Mouse (Mus musculus): ENCODE measurements around the gene Hist2h2bb. TPM values are rescaled to one million over a fixed set of nuclear protein-coding genes. Genes with fewer than 3 reads are reported as not detected.
"Not testable (repeated sequence)": the region's sequence is repeated elsewhere in the genome, so short reads cannot be mapped to it uniquely, and the experiment has no call there.

Gene Hist2h2bb
- polyA plus RNA-seq, 1 experiment from 2014 or later = 13.9 TPM

- not testable (repeated sequence) for H3K9me3 ChIP-seq
These were observed 675 bp upstream of the Hist2h2bb start for GRCm38 (mm10) chr3:96268776-96269378.

GRCm38 (mm10) chr3:96273591-96274465 lies 4.3 kb downstream of the Hist2h2bb start:
- Histone ChIP-seq H3K9ac (no peak overlapping the region), H3K9me3 (no peaks in the 10 kb centered on the region), H3K4me2 (no peak overlapping the region), H3K4me1 (peaks cover 14% of the 10 kb centered on the region), H3K27ac (no peak overlapping the region), H3K4me3 (no peak overlapping the region), H3K27me3 (no peaks in the 10 kb centered on the region), H3K36me3 (no peaks in the 10 kb centered on the region)
- ATAC-seq (ENCODE audit: insufficient number of reproducible peaks, insufficient read depth, low FRiP score, low TSS enrichment, low read depth) = no peak
- 90% methylated on average over 17 of the region's 17 CpGs for WGBS

More at GRCm38 (mm10) chr3:96268776-96269378, 675 bp upstream of the Hist2h2bb start:
- H3K27ac ChIP-seq = peak overlapping the region; percentile 97
- peak overlapping the region; percentile 83 for H3K9ac ChIP-seq
- H3K27me3 ChIP-seq, H3K36me3 ChIP-seq: not testable (repeated sequence)
- ATAC-seq (ENCODE audit: insufficient number of reproducible peaks, insufficient read depth, low FRiP score, low TSS enrichment, low read depth) = peak; percentile 8; the same call in 1 of the 2 replicates
- 0% methylated on average over 20 of the region's 44 CpGs for WGBS
- peaks cover 31% of the 10 kb centered on the region for H3K4me1 ChIP-seq
- peak overlapping the region; percentile 57 for H3K4me3 ChIP-seq
- H3K4me2 ChIP-seq = peak overlapping the region; percentile 87

- Histone ChIP-seq H3K27me3 (peaks cover 6% of the 10 kb centered on the region; the same call in 1 of the 2 replicates), H3K27ac (peak overlapping the region; percentile 92), H3K9me3 (no peaks in the 10 kb centered on the region), H3K9ac (peak overlapping the region; percentile 73), H3K36me3 (no peaks in the 10 kb centered on the region), H3K4me3 (peak overlapping the region; percentile 52), H3K4me2 (peak overlapping the region; percentile 89), H3K4me1 (peaks cover 10% of the 10 kb centered on the region)
- whole genome bisulfite sequencing = 12% methylated on average over 8 of the region's 8 CpGs
- no peak for ATAC-seq (ENCODE audit: insufficient number of reproducible peaks, insufficient read depth, low FRiP score, low TSS enrichment, low read depth)
These were observed 7.9 kb downstream of the Hist2h2bb start for GRCm38 (mm10) chr3:96277428-96277799.

DNA sequence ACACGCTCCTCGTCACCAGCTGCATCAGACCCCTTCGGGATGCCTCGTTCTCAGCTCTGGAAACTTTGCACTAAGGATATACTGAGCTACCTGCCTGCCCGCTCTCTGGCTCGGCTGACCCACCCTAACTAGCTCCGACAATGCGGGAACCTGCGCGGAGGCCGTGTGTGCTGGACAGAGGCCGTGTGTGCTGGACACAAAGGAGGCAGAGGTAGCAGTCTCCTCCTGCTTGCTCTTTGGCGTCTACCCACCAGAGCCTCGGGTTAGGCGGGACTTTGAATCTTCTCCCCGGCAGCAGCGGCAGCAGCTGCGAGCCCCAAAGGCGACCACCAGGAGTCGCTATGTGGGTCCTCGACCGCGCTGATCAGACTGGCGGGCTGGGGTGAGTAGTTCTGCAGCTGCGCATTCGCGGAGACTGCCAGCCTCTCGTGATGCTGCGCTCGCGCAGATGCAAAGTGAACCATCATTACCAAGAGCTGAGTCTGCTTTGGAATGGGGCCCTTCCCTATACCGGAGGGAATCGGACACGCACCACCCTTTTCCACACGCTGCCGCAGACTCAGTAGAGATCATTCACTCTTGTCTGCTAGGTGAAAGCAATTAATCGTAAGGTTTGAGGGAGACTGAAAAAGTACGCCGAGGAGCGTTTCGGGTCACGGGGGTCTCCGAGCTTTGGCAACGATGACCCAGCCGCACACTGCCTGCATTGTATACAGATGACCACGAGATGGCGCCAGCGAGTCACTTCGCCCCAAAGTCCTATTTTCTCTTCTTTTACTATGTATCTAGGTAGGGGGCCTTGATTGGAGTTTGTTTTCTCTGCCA lies 8.5 kb downstream of the Hist2h2bb start:
- ATAC-seq (ENCODE audit: insufficient number of reproducible peaks, insufficient read depth, low FRiP score, low TSS enrichment, low read depth) = peak; percentile 89
- H3K27ac ChIP-seq = peak overlapping the region; percentile 92
- peaks cover 10% of the 10 kb centered on the region for H3K4me1 ChIP-seq
- peaks cover 12% of the 10 kb centered on the region for H3K27me3 ChIP-seq
- WGBS = under 1% methylated on average over 49 of the region's 49 CpGs
- no peaks in the 10 kb centered on the region for H3K36me3 ChIP-seq
- peak overlapping the region; percentile 52 for H3K4me3 ChIP-seq
- peak overlapping the region; percentile 73 for H3K9ac ChIP-seq
- peak overlapping the region; percentile 89 for H3K4me2 ChIP-seq
- H3K9me3 ChIP-seq = no peaks in the 10 kb centered on the region

GRCm38 (mm10) chr3:96280660-96281059 lies 11.1 kb downstream of the Hist2h2bb start:
- Histone ChIP-seq H3K4me1 (peaks cover 18% of the 10 kb centered on the region), H3K27ac (no peak overlapping the region), H3K36me3 (no peaks in the 10 kb centered on the region), H3K9me3 (no peaks in the 10 kb centered on the region), H3K27me3 (peaks cover 25% of the 10 kb centered on the region), H3K4me3 (no peak overlapping the region), H3K9ac (no peak overlapping the region), H3K4me2 (no peak overlapping the region)
- WGBS = 50% methylated on average over 6 of the region's 6 CpGs
- no peak for ATAC-seq (ENCODE audit: insufficient number of reproducible peaks, insufficient read depth, low FRiP score, low TSS enrichment, low read depth)

DNA sequence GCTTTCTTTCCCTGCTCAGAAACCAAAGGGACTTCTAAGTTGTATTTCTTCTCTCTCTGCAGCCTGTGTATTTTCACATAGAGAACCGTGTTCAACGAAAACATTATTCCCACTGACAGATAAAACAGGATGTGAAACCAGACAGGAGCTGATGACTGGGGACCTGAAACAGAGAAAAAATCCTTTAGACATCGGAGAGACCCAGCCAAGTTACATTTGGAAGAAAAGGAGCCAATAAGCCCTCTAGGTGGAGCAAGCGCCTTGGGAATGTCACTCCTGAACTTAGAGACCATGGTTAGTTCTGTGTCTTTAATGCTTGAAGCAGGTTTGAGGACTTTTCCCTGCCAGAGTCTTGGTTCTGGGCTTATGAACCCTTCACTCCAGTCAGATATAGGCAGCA lies 14.9 kb downstream of the Hist2h2bb start:
- no peak for ATAC-seq (ENCODE audit: insufficient number of reproducible peaks, insufficient read depth, low FRiP score, low TSS enrichment, low read depth)
- Histone ChIP-seq H3K27me3 (peaks cover 30% of the 10 kb centered on the region), H3K9me3 (no peaks in the 10 kb centered on the region), H3K36me3 (no peaks in the 10 kb centered on the region), H3K9ac (peak overlapping the region; percentile 44; the same call in 1 of the 2 replicates), H3K4me1 (peaks cover 8% of the 10 kb centered on the region; the same call in 1 of the 2 replicates), H3K4me2 (peak overlapping the region; percentile 36), H3K4me3 (no peak overlapping the region), H3K27ac (no peak overlapping the region)
- WGBS = 13% methylated on average over 4 of the region's 4 CpGs

- not testable (repeated sequence) for H3K9me3 ChIP-seq; H3K4me1 ChIP-seq; H3K4me3 ChIP-seq; H3K4me2 ChIP-seq; H3K36me3 ChIP-seq; ATAC-seq (ENCODE audit: insufficient number of reproducible peaks, insufficient read depth, low FRiP score, low TSS enrichment, low read depth); H3K27ac ChIP-seq; H3K9ac ChIP-seq
- WGBS = 87% methylated on average over 11 of the region's 11 CpGs
- peaks cover 24% of the 10 kb centered on the region for H3K27me3 ChIP-seq
These were observed 17.8 kb downstream of the Hist2h2bb start for GRCm38 (mm10) chr3:96287334-96287733.

DNA sequence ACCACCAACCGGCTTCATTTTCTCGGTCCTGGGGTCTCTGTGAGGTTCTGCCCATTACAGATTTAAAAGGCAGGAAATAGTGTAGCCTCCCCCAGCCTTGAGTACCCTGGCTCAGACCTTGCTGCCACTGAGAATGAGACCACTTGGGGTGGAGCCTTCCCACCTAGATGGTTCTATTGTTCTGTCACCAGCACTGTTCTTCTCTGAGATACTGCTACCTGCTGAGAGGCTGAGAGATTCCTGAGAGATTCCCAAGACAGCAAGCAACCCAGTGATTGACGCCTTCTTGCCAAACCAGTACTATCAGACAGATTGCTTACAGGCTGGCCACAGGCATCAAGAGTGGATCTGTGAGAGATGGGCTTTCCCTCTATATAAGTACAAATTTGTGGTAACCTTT lies 19.6 kb downstream of the Hist2h2bb start:
- H3K27me3 ChIP-seq = peaks cover 7% of the 10 kb centered on the region
- H3K4me1 ChIP-seq = peaks cover 2% of the 10 kb centered on the region; the same call in 1 of the 2 replicates
- no peaks in the 10 kb centered on the region for H3K36me3 ChIP-seq
- WGBS = 73% methylated on average over 3 of the region's 3 CpGs
- ATAC-seq (ENCODE audit: insufficient number of reproducible peaks, insufficient read depth, low FRiP score, low TSS enrichment, low read depth) = no peak
- no peak overlapping the region for H3K4me2 ChIP-seq
- H3K27ac ChIP-seq = no peak overlapping the region
- no peak overlapping the region for H3K4me3 ChIP-seq
- H3K9me3 ChIP-seq = no peaks in the 10 kb centered on the region
- H3K9ac ChIP-seq = no peak overlapping the region

- not testable (repeated sequence) for H3K9ac ChIP-seq; H3K27me3 ChIP-seq; H3K4me2 ChIP-seq; ATAC-seq (ENCODE audit: insufficient number of reproducible peaks, insufficient read depth, low FRiP score, low TSS enrichment, low read depth); H3K4me3 ChIP-seq; H3K9me3 ChIP-seq; H3K36me3 ChIP-seq; H3K4me1 ChIP-seq; H3K27ac ChIP-seq
- 90% methylated on average over 3 of the region's 3 CpGs for whole genome bisulfite sequencing
These were observed 21.2 kb downstream of the Hist2h2bb start for GRCm38 (mm10) chr3:96290727-96291126.

DNA sequence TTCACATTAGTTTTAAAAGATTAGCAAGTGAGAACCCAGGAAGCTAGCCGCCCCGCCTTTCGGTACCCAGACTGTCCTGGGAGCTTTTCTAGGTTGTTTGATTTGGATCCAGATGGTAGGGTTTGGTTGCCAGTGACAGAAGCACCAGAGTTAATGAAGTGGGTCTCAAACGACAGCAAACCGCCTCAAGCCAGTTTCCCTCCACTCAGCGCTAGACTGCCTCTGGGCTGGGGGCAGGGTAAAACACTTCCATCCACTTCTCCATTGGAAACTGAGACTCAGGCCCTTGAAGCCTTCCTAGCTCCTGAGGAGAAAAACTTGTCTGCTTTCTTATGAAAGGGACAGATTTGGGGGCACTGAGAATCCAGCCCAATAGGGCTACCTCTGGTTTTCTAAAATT lies 23.1 kb downstream of the Hist2h2bb start:
- H3K36me3 ChIP-seq = no peaks in the 10 kb centered on the region
- ATAC-seq (ENCODE audit: insufficient number of reproducible peaks, insufficient read depth, low FRiP score, low TSS enrichment, low read depth) = no peak
- H3K27me3 ChIP-seq = no peaks in the 10 kb centered on the region
- H3K4me2 ChIP-seq = no peak overlapping the region
- H3K27ac ChIP-seq = no peak overlapping the region
- H3K9me3 ChIP-seq = no peaks in the 10 kb centered on the region
- no peaks in the 10 kb centered on the region for H3K4me1 ChIP-seq
- WGBS = 41% methylated on average over 6 of the region's 6 CpGs
- H3K4me3 ChIP-seq = no peak overlapping the region
- H3K9ac ChIP-seq = no peak overlapping the region

GRCm38 (mm10) chr3:96293368-96293767 lies 23.8 kb downstream of the Hist2h2bb start:
- no peaks in the 10 kb centered on the region for H3K9me3 ChIP-seq
- H3K27me3 ChIP-seq = no peaks in the 10 kb centered on the region
- WGBS = 40% methylated on average over 5 of the region's 5 CpGs
- H3K27ac ChIP-seq = no peak overlapping the region
- no peak overlapping the region for H3K9ac ChIP-seq
- no peak overlapping the region for H3K4me3 ChIP-seq
- H3K4me1 ChIP-seq = no peaks in the 10 kb centered on the region
- H3K36me3 ChIP-seq = no peaks in the 10 kb centered on the region
- no peak overlapping the region for H3K4me2 ChIP-seq
- no peak for ATAC-seq (ENCODE audit: insufficient number of reproducible peaks, insufficient read depth, low FRiP score, low TSS enrichment, low read depth)

All from embryonic facial prominence, embryonic 13.5 days (tissue).